Mouse (Mus musculus): Measurements from ENCODE around the gene 1700028J19Rik. TPM values are rescaled to one million over a fixed set of nuclear protein-coding genes. Genes with fewer than 3 reads are reported as not detected.
"Not testable (repeated sequence)": the region's sequence is repeated elsewhere in the genome, so short reads cannot be mapped to it uniquely, and the experiment has no call there.

Gene 1700028J19Rik
- total RNA-seq, 2 experiments from 2014 or later = 1.4 to 2.1 TPM

DNA sequence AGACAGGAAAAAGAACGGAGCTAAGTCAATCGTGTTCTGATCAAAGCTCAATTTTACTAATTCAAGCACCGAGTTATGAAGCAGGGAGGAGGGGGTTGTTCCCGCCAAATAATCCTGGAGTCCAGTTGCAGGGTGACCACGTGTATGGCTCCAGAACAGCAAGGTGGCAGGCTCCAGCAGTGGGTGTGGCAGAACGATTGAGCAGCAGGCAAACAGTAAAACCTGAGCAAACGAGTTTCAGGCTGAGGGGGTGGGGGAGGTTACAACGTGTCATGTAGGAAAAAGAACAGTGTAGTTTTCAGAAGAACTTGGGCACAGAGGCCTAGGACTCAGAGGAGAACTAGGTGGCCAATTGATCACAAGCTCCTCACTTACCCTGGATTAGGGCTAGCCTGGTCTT, 60.0 kb downstream of the 1700028J19Rik start:
- DNase-seq (ENCODE audit: low spot score in 2 of 2); intact Hi-C loops (cut with DNase I): not testable (repeated sequence)

Other genes starting within 250 kb of the 1700028J19Rik start
- not detected for gene Klk1b26, start 234.5 kb downstream of the 1700028J19Rik start, total RNA-seq (2021)
- gene Klk1b27, start 194.4 kb downstream of the 1700028J19Rik start, total RNA-seq (2021) = not detected
- not detected for gene Klk1b21, start 144.4 kb downstream of the 1700028J19Rik start, total RNA-seq (2021)
- not detected for gene Klk1b22, start 134.0 kb downstream of the 1700028J19Rik start, total RNA-seq (2021)
- gene Klk1b16, start 109.9 kb downstream of the 1700028J19Rik start, total RNA-seq (2021) = not detected
- not detected for gene Klk1b24, start 58.5 kb downstream of the 1700028J19Rik start, total RNA-seq (2021)
- gene Klk1b3, start 48.5 kb downstream of the 1700028J19Rik start, total RNA-seq (2021) = not detected
- not detected for gene Klk1b4, start 39.3 kb downstream of the 1700028J19Rik start, total RNA-seq (2021)
- not detected for gene Klk1b5, start 30.8 kb downstream of the 1700028J19Rik start, total RNA-seq (2021)
- not detected for gene Klk1, start 21.3 kb downstream of the 1700028J19Rik start, total RNA-seq (2021)
- not detected for gene Gm36864, start 10.5 kb downstream of the 1700028J19Rik start, total RNA-seq (2021)
- gene 2410002F23Rik, start within 50 bp of the 1700028J19Rik start, total RNA-seq (2021) = 10 to 100 TPM; 70.3 to 70.5 TPM
- not detected for gene Acp4, start 10.7 kb upstream of the 1700028J19Rik start, total RNA-seq (2021)
- not detected for gene Gm15517, start 14.8 kb upstream of the 1700028J19Rik start, total RNA-seq (2021)
- 1 to 10 TPM; 3.9 to 4.0 TPM for gene Clec11a, start 60.2 kb upstream of the 1700028J19Rik start, total RNA-seq (2021)
- gene Shank1, start 63.6 kb upstream of the 1700028J19Rik start, total RNA-seq (2021) = 100 to 1,000 TPM; 586 to 632 TPM
- gene Syt3, start 137.4 kb upstream of the 1700028J19Rik start, total RNA-seq (2021) = 10 to 100 TPM; 58.3 to 70.5 TPM
- gene 1700008O03Rik, start 139.1 kb upstream of the 1700028J19Rik start, total RNA-seq (2021) = 1 to 10 TPM; 2.0 to 2.1 TPM
- gene Lrrc4b, start 182.3 kb upstream of the 1700028J19Rik start, total RNA-seq (2021) = 100 to 1,000 TPM; 282 to 313 TPM
- gene Aspdh, start 218.7 kb upstream of the 1700028J19Rik start, total RNA-seq (2021) = 10 to 100 TPM in 1 of 2 experiments, 1 to 10 TPM in 1; 6.8 to 10.4 TPM
- 10 to 100 TPM; 76.5 to 77.6 TPM for gene Josd2, start 221.3 kb upstream of the 1700028J19Rik start, total RNA-seq (2021)
- gene Emc10, start 249.8 kb upstream of the 1700028J19Rik start, total RNA-seq (2021) = 100 to 1,000 TPM; 169 to 185 TPM
- gene Fam71e1, start 249.9 kb upstream of the 1700028J19Rik start, total RNA-seq (2021) = 10 to 100 TPM; 18.9 to 20.2 TPM

All from left cerebral cortex, postnatal 36 days (tissue).